Mouse (Mus musculus): ENCODE results near the gene Olfr1375.

DNA sequence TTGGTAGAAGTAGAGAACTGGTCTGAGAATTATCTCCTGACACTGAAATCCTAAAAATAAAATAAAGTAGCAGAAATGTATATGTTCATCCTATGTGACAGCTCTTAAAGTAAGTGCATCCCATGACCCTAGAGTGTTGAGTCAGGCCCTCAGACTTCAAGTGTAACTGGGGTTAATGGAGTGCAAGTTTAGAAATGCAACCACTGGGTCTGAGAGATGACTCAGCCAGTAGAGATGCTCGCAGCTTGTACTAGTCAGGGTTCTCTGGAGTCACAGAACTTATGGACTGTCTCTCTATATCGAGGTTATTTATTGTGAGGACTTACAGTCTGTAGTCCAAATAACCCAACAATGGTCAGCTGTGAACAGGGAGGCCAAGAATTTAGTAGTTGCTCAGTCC is 3.8 kb downstream of the Olfr1375 start:
- no peak for TF ChIP-seq CTCF (IDR thresholded peaks at IDR 0.05)
- no peak for TF ChIP-seq POLR2A (IDR thresholded peaks at IDR 0.05; ENCODE audit: insufficient read depth, low read depth, low read length)
- no peak for TF ChIP-seq EP300 (IDR thresholded peaks at IDR 0.05; ENCODE audit: insufficient read depth, low read depth, low read length)

Data from heart, adult 2 months (tissue).